Mouse (Mus musculus): ENCODE measurements at regions not wholly inside any gene's neighbourhood (a gene's known extent, or its start where the extent isn't known, plus 50 kb on each side); places are given as distances from the start of the nearest gene placed in this dataset.

- peak; percentile 83; the same call in 1 of the 2 replicates for TF ChIP-seq GATA4 (IDR thresholded peaks at IDR 0.05; ENCODE audit: insufficient replicate concordance, low read length)
Measured at GRCm38 (mm10) chr2:167805629-167806304, 116.1 kb upstream of the Tmem189 start.

GRCm38 (mm10) chr2:167804493-167805227, 115.0 kb upstream of the Tmem189 start:
- no peak for TF ChIP-seq GATA4 (IDR thresholded peaks at IDR 0.05; ENCODE audit: insufficient replicate concordance, low read length)

- no peak for TF ChIP-seq GATA4 (IDR thresholded peaks at IDR 0.05; ENCODE audit: insufficient replicate concordance, low read length)
Measured at GRCm38 (mm10) chr2:167802494-167802893, 112.9 kb upstream of the Tmem189 start.

GRCm38 (mm10) chr2:167801389-167801788, 111.8 kb upstream of the Tmem189 start:
- no peak for TF ChIP-seq GATA4 (IDR thresholded peaks at IDR 0.05; ENCODE audit: insufficient replicate concordance, low read length)

GRCm38 (mm10) chr2:167800648-167801245, 111.1 kb upstream of the Tmem189 start:
- no peak for TF ChIP-seq GATA4 (IDR thresholded peaks at IDR 0.05; ENCODE audit: insufficient replicate concordance, low read length)

GRCm38 (mm10) chr2:167799629-167800387, 110.2 kb upstream of the Tmem189 start:
- TF ChIP-seq GATA4 (IDR thresholded peaks at IDR 0.05; ENCODE audit: insufficient replicate concordance, low read length), result no peak

GRCm38 (mm10) chr2:167798969-167799513, 109.4 kb upstream of the Tmem189 start:
- no peak for TF ChIP-seq GATA4 (IDR thresholded peaks at IDR 0.05; ENCODE audit: insufficient replicate concordance, low read length)

GRCm38 (mm10) chr2:167798076-167798782, 108.6 kb upstream of the Tmem189 start:
- no peak for TF ChIP-seq GATA4 (IDR thresholded peaks at IDR 0.05; ENCODE audit: insufficient replicate concordance, low read length)

GRCm38 (mm10) chr2:167795491-167795890, 105.9 kb upstream of the Tmem189 start:
- no peak for TF ChIP-seq GATA4 (IDR thresholded peaks at IDR 0.05; ENCODE audit: insufficient replicate concordance, low read length)

- no peak for TF ChIP-seq GATA4 (IDR thresholded peaks at IDR 0.05; ENCODE audit: insufficient replicate concordance, low read length)
Measured at GRCm38 (mm10) chr2:167793916-167794315, 104.3 kb upstream of the Tmem189 start.

GRCm38 (mm10) chr2:167792753-167793152, 103.1 kb upstream of the Tmem189 start:
- no peak for TF ChIP-seq GATA4 (IDR thresholded peaks at IDR 0.05; ENCODE audit: insufficient replicate concordance, low read length)

GRCm38 (mm10) chr2:167792330-167792729, 102.7 kb upstream of the Tmem189 start:
- no peak for TF ChIP-seq GATA4 (IDR thresholded peaks at IDR 0.05; ENCODE audit: insufficient replicate concordance, low read length)

GRCm38 (mm10) chr2:167789471-167789923, 99.9 kb upstream of the Tmem189 start:
- TF ChIP-seq GATA4 (IDR thresholded peaks at IDR 0.05; ENCODE audit: insufficient replicate concordance, low read length), result no peak

- no peak for TF ChIP-seq GATA4 (IDR thresholded peaks at IDR 0.05; ENCODE audit: insufficient replicate concordance, low read length)
Measured at GRCm38 (mm10) chr2:167786951-167787350, 97.3 kb upstream of the Tmem189 start.

All from liver, adult (tissue).